Mouse (Mus musculus) layer of hippocampus, postnatal 36 days (tissue): ENCODE data around the gene B830017H08Rik. TPM values are rescaled to one million over a fixed set of nuclear protein-coding genes. Genes with fewer than 3 reads are reported as not detected.

Experiments used
- DNase-seq, 2 experiments: peaks; one replicate each; pipeline ENCODE4 v3.0.0; 2022
- total RNA-seq, 2 experiments: library from RNA; stranded (reverse); gene quantifications; 2 replicates each; pipeline ENCODE4 v1.2.3; 2021

Gene B830017H08Rik
- total RNA-seq, 2 experiments from 2014 or later: 2.6 to 4.0 TPM

- no peak for DNase-seq
Measured at GRCm38 (mm10) chr16:17851860-17852259, 18.9 kb downstream of the B830017H08Rik start.

GRCm38 (mm10) chr16:17853263-17853662 lies 20.3 kb downstream of the B830017H08Rik start:
- no peak for DNase-seq

- DNase-seq: no peak
Measured at GRCm38 (mm10) chr16:17857157-17857556, 24.2 kb downstream of the B830017H08Rik start.

DNA sequence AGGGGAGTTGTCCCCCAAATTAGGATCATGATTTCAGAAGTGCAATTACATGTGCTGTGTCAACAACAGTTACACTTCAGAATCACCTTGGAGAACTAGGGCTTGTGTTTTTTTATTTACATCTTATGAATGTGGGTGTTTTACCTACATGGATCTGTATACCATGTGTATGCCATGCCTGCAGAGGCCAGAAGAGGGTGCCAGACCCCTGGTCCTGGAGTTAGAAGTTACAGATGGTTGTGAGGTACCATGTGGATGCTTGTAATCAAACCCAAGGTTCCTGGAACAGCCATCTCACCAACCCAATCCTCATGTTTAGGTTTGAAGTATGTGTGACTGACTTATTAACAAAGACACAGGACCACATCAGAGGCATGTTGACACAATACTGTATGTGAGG lies 25.7 kb downstream of the B830017H08Rik start:
- DNase-seq: no peak

GRCm38 (mm10) chr16:17865293-17865692 lies 32.4 kb downstream of the B830017H08Rik start:
- no peak for DNase-seq

- no peak for DNase-seq
Measured at GRCm38 (mm10) chr16:17865770-17866169, 32.8 kb downstream of the B830017H08Rik start.

GRCm38 (mm10) chr16:17871248-17871647 lies 38.3 kb downstream of the B830017H08Rik start:
- no peak for DNase-seq

DNA sequence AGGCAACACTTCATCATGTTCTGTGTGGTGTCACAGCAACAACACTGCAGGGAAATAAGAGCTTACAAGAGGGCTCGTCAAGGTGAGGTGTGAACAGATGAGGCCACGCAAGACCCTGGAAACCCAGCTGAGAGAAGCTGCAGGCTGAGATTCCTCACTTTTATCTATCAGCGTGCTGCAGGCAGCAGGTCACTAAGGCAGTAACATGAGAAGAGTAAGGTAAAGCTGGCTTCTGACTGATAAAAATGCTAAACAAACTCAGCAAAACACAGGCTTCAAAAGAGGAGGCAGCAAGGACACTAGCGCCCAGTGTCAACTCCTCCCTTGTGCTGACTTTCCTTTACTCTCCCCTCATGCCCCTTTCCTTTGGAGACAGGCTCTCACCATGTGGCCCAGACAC lies 40.1 kb downstream of the B830017H08Rik start:
- no peak for DNase-seq

DNA sequence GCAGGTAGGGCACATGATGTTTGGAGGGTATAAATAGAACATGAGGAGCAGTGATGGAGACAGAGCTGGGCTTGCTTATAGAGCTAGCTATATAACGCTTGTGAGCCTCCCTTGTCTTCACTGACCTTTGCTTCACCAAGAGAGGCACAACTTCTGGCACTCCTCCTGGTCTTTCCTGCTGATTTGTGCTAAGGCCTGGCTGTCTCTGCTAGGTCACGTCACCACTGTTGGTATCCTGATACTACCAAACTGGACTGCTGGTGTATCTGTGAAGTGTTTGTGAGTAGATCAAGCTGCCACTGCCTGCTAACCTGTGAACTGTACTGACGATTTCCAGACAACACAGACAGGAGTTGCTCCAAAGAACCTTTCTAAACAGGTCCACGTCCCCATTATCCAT lies 42.3 kb downstream of the B830017H08Rik start:
- DNase-seq: no peak

GRCm38 (mm10) chr16:17876096-17876495 lies 43.2 kb downstream of the B830017H08Rik start:
- DNase-seq: no peak

GRCm38 (mm10) chr16:17879571-17879970 lies 46.6 kb downstream of the B830017H08Rik start:
- no peak for DNase-seq

DNA sequence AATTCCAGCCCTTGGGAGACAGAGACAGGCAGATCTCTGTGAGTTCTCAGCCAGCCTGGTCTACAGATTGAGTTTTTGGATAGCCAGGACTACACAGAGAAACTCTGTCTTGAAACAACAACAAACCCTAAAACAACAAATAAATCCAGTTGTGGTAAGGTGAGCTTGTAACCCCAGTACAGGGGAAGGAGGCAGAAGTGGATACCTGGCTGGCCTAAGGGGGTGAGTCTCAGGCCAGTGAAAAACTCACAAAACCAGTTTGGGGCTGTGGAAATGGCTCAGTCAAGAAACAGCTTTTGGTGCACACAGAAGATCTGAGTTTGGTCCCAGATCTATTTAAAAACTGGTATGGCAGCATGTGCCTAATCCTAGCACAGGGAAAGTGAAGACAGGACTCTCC lies 49.3 kb downstream of the B830017H08Rik start:
- DNase-seq: no peak

DNA sequence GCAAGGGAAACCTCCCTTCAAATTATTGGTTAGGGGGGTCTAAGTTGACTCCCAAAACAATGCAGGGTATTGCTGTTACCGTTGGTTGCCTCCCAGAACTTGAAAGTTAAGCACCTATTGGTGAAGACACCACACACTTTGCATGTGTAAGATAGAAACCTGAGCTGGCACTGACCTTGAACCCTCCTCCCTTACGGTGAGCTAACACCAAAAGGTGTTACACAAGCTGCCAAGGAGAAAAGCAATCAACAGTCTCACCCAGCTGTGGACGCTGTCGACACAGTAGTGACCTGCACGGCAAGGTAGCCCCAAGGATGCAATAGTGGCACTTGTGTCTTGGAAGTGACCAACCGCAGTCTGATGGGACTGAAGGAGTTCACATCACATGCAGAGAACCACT lies 51.2 kb downstream of the B830017H08Rik start:
- DNase-seq: no peak

Other genes starting within 250 kb of the B830017H08Rik start
- 100 to 1,000 TPM in 1 of 2 experiments, 10 to 100 TPM in 1; 93.8 to 104 TPM for gene Slc7a4, start 249.9 kb upstream of the B830017H08Rik start, total RNA-seq
- gene Smpd4, start 213.8 kb upstream of the B830017H08Rik start, total RNA-seq: 10 to 100 TPM; 48.9 to 60.5 TPM
- 10 to 100 TPM; 37.3 to 37.9 TPM for gene Ccdc74a, start 186.7 kb upstream of the B830017H08Rik start, total RNA-seq
- 10 to 100 TPM; 73.4 to 80.2 TPM for gene Med15, start 100.2 kb upstream of the B830017H08Rik start, total RNA-seq
- gene Klhl22, start 73.5 kb upstream of the B830017H08Rik start, total RNA-seq: 100 to 1,000 TPM in 1 of 2 experiments, 10 to 100 TPM in 1; 86.2 to 109 TPM
- 1 to 10 TPM; 2.1 to 2.4 TPM for gene Scarf2, start 35.8 kb upstream of the B830017H08Rik start, total RNA-seq
- 10 to 100 TPM; 12.8 to 16.4 TPM for gene Car15, start 5.2 kb downstream of the B830017H08Rik start, total RNA-seq
- 1 to 10 TPM; 2.7 to 4.1 TPM for gene Gm20518, start 58.5 kb downstream of the B830017H08Rik start, total RNA-seq
- gene Tssk1, start 61.1 kb downstream of the B830017H08Rik start, total RNA-seq: not detected
- gene Dgcr2, start 65.4 kb downstream of the B830017H08Rik start, total RNA-seq: 100 to 1,000 TPM; 106 to 110 TPM
- gene Tssk2, start 65.5 kb downstream of the B830017H08Rik start, total RNA-seq: not detected
- gene Ess2, start 78.2 kb downstream of the B830017H08Rik start, total RNA-seq: 10 to 100 TPM; 28.1 to 28.5 TPM
- not detected for gene Gsc2, start 81.9 kb downstream of the B830017H08Rik start, total RNA-seq
- gene Slc25a1, start 95.1 kb downstream of the B830017H08Rik start, total RNA-seq: 10 to 100 TPM; 37.1 to 39.9 TPM
- not detected for gene Vpreb2, start 147.3 kb downstream of the B830017H08Rik start, total RNA-seq
- 10 to 100 TPM; 66.1 to 70.8 TPM for gene Dgcr6, start 219.7 kb downstream of the B830017H08Rik start, total RNA-seq